Mouse (Mus musculus): ENCODE data around the gene Ube2l3. TPM values are rescaled to one million over a fixed set of nuclear protein-coding genes. Genes with fewer than 3 reads are reported as not detected.

The Ube2l3 gene
- polyA plus RNA-seq, 1 experiment: 103 TPM

- Histone ChIP-seq H3K4me3 (replicated peaks) (peak overlapping the region; percentile 46), H3K36me3 (replicated peaks; ENCODE audit: low read length) (peaks cover 67% of the 10 kb centered on the region), H3K4me1 (peaks cover 72% of the 10 kb centered on the region), H3K9me3 (no peaks in the 10 kb centered on the region), H3K27me3 (replicated peaks) (no peaks in the 10 kb centered on the region)
- TF ChIP-seq FLI1 (IDR thresholded peaks at IDR 0.05; ENCODE audit: low read length): no peak
Observed at GRCm38 (mm10) chr16:17151874-17152273, 50.6 kb downstream of the Ube2l3 start.

GRCm38 (mm10) chr16:17150520-17151258, 51.8 kb downstream of the Ube2l3 start:
- Histone ChIP-seq H3K36me3 (replicated peaks; ENCODE audit: low read length) (peaks cover 56% of the 10 kb centered on the region), H3K4me3 (replicated peaks) (peak overlapping the region; percentile 8), H3K4me1 (peaks cover 69% of the 10 kb centered on the region), H3K27me3 (replicated peaks) (no peaks in the 10 kb centered on the region), H3K9me3 (no peaks in the 10 kb centered on the region)
- TF ChIP-seq GATA1 (IDR thresholded peaks at IDR 0.05; ENCODE audit: borderline replicate concordance, low read length) (no peak), FLI1 (IDR thresholded peaks at IDR 0.05; ENCODE audit: low read length) (no peak)

- Histone ChIP-seq H3K4me3 (replicated peaks) (peak overlapping the region; percentile 92), H3K9me3 (no peaks in the 10 kb centered on the region), H3K4me1 (peaks cover 66% of the 10 kb centered on the region), H3K36me3 (replicated peaks; ENCODE audit: low read length) (peaks cover 31% of the 10 kb centered on the region), H3K27me3 (replicated peaks) (no peaks in the 10 kb centered on the region)
- no peak for TF ChIP-seq GATA1 (IDR thresholded peaks at IDR 0.05; ENCODE audit: borderline replicate concordance, low read length)
- no peak for TF ChIP-seq FLI1 (IDR thresholded peaks at IDR 0.05; ENCODE audit: low read length)
Observed at GRCm38 (mm10) chr16:17148084-17148483, 54.4 kb downstream of the Ube2l3 start.

GRCm38 (mm10) chr16:17147391-17147929, 55.0 kb downstream of the Ube2l3 start:
- TF ChIP-seq FLI1 (IDR thresholded peaks at IDR 0.05; ENCODE audit: low read length): no peak
- no peak for TF ChIP-seq GATA1 (IDR thresholded peaks at IDR 0.05; ENCODE audit: borderline replicate concordance, low read length)
- Histone ChIP-seq H3K4me1 (peaks cover 63% of the 10 kb centered on the region), H3K4me3 (replicated peaks) (peak overlapping the region; percentile 92)

GRCm38 (mm10) chr16:17146772-17147235, 55.6 kb downstream of the Ube2l3 start, which contains the start of gene Ccdc116:
Gene Ccdc116, minus strand, starts transcription at chr16:17147229.
- Histone ChIP-seq H3K27me3 (replicated peaks) (peaks cover 2% of the 10 kb centered on the region), H3K36me3 (replicated peaks; ENCODE audit: low read length) (peaks cover 24% of the 10 kb centered on the region), H3K9me3 (no peaks in the 10 kb centered on the region), H3K4me1 (peaks cover 57% of the 10 kb centered on the region), H3K4me3 (replicated peaks) (peak within 1 kb of the TSS; percentile 92)
- TF ChIP-seq FLI1 (IDR thresholded peaks at IDR 0.05; ENCODE audit: low read length) (no peak), GATA1 (IDR thresholded peaks at IDR 0.05; ENCODE audit: borderline replicate concordance, low read length) (no peak)

More at GRCm38 (mm10) chr16:17147391-17147929, 55.0 kb downstream of the Ube2l3 start:
- Histone ChIP-seq H3K27me3 (replicated peaks) (peaks cover 2% of the 10 kb centered on the region), H3K36me3 (replicated peaks; ENCODE audit: low read length) (peaks cover 28% of the 10 kb centered on the region), H3K9me3 (no peaks in the 10 kb centered on the region)

- H3K9me3 ChIP-seq: no peaks in the 10 kb centered on the region
- peaks cover 5% of the 10 kb centered on the region for H3K36me3 ChIP-seq (replicated peaks; ENCODE audit: low read length)
- TF ChIP-seq FLI1 (IDR thresholded peaks at IDR 0.05; ENCODE audit: low read length): no peak
- TF ChIP-seq GATA1 (IDR thresholded peaks at IDR 0.05; ENCODE audit: borderline replicate concordance, low read length): no peak
- H3K27me3 ChIP-seq (replicated peaks): peaks cover 4% of the 10 kb centered on the region
- H3K4me3 ChIP-seq (replicated peaks): no peak within 1 kb of the TSS
- peaks cover 48% of the 10 kb centered on the region for H3K4me1 ChIP-seq
Observed at GRCm38 (mm10) chr16:17144339-17144738, 58.1 kb downstream of the Ube2l3 start, which contains the start of gene Ydjc. Gene Ydjc, plus strand, starts transcription at chr16:17144621.

- H3K36me3 ChIP-seq (replicated peaks; ENCODE audit: low read length): peaks cover 2% of the 10 kb centered on the region
- peaks cover 4% of the 10 kb centered on the region for H3K27me3 ChIP-seq (replicated peaks)
- H3K4me1 ChIP-seq: peaks cover 33% of the 10 kb centered on the region
- no peak overlapping the region for H3K4me3 ChIP-seq (replicated peaks)
- TF ChIP-seq GATA1 (IDR thresholded peaks at IDR 0.05; ENCODE audit: borderline replicate concordance, low read length): no peak
- H3K9me3 ChIP-seq: no peaks in the 10 kb centered on the region
Observed at GRCm38 (mm10) chr16:17137355-17137754, 65.1 kb downstream of the Ube2l3 start.

GRCm38 (mm10) chr16:17132906-17133200, 69.6 kb downstream of the Ube2l3 start:
- H3K36me3 ChIP-seq (replicated peaks; ENCODE audit: low read length): peaks cover 14% of the 10 kb centered on the region
- no peaks in the 10 kb centered on the region for H3K9me3 ChIP-seq
- H3K4me3 ChIP-seq (replicated peaks): peak overlapping the region; percentile 96
- peaks cover 2% of the 10 kb centered on the region for H3K27me3 ChIP-seq (replicated peaks)
- peaks cover 47% of the 10 kb centered on the region for H3K4me1 ChIP-seq
- no peak for TF ChIP-seq GATA1 (IDR thresholded peaks at IDR 0.05; ENCODE audit: borderline replicate concordance, low read length)
- TF ChIP-seq FLI1 (IDR thresholded peaks at IDR 0.05; ENCODE audit: low read length): no peak

GRCm38 (mm10) chr16:17132089-17132905, 70.2 kb downstream of the Ube2l3 start, which contains the start of gene Sdf2l1:
Gene Sdf2l1, minus strand, starts transcription at chr16:17132383.
- H3K4me3 ChIP-seq (replicated peaks): peak within 1 kb of the TSS; percentile 96
- H3K27me3 ChIP-seq (replicated peaks): peaks cover 2% of the 10 kb centered on the region
- H3K36me3 ChIP-seq (replicated peaks; ENCODE audit: low read length): peaks cover 14% of the 10 kb centered on the region
- TF ChIP-seq GATA1 (IDR thresholded peaks at IDR 0.05; ENCODE audit: borderline replicate concordance, low read length) (no peak), FLI1 (IDR thresholded peaks at IDR 0.05; ENCODE audit: low read length) (no peak)
- no peaks in the 10 kb centered on the region for H3K9me3 ChIP-seq
- H3K4me1 ChIP-seq: peaks cover 47% of the 10 kb centered on the region
